In genomic region chr16:89872011-89872942, GRCm38 (mm10) we compare ENCODE assay signal across 11 mouse cellular contexts.
DNase-seq lines count a peak whose midpoint lies in the region; ATAC-seq and TF ChIP-seq lines count a peak whose summit lies in the region.
"Had no signal": no experiment of that assay in that cellular context is flagged by ENCODE, and none has a peak within 500 bp of the region (broad histone marks: within the 10 kb centered on the region; RNA-seq: fewer than 3 reads in every experiment).

No protein-coding gene starts in this region.

- H3K36me3 ChIP-seq in forebrain, embryonic 10.5 days (replicated peaks) = peaks cover 51% of the 10 kb centered on the region
- H3K36me3 ChIP-seq in forebrain, embryonic 13.5 days (ENCODE audit: poor library complexity, severe bottlenecking) = peaks cover 20% of the 10 kb centered on the region; the same call in 1 of the 2 replicates
- H3K36me3 ChIP-seq in lung, embryonic 14.5 days (ENCODE audit: insufficient read depth) = peaks cover 2% of the 10 kb centered on the region; the same call in 1 of the 2 replicates
- peaks cover 22% of the 10 kb centered on the region for H3K36me3 ChIP-seq in embryonic facial prominence, embryonic 12.5 days

- H3K9ac ChIP-seq in forebrain, embryonic 13.5 days = no peak overlapping the region
- H3K9ac ChIP-seq in lung, embryonic 14.5 days = no peak overlapping the region
- H3K9ac ChIP-seq in embryonic facial prominence, embryonic 12.5 days = no peak overlapping the region

- no peak for TF ChIP-seq CTCF in lung, embryonic 14.5 days (IDR thresholded peaks at IDR 0.05; ENCODE audit: low read depth)
- TF ChIP-seq CTCF in lung, adult 2 months (IDR thresholded peaks at IDR 0.05; ENCODE audit: insufficient read depth, low read length) = no peak

- peaks cover 11% of the 10 kb centered on the region; the same call in 1 of the 2 replicates for H3K9me3 ChIP-seq in forebrain, embryonic 10.5 days
- peaks cover 4% of the 10 kb centered on the region; the same call in 1 of the 2 replicates for H3K9me3 ChIP-seq in forebrain, embryonic 13.5 days (replicated peaks)
- no peaks in the 10 kb centered on the region for H3K9me3 ChIP-seq in lung, embryonic 14.5 days (ENCODE audit: low read depth, low read length)
- no peaks in the 10 kb centered on the region for H3K9me3 ChIP-seq in embryonic facial prominence, embryonic 12.5 days

- H3K27me3 ChIP-seq in forebrain, embryonic 10.5 days (ENCODE audit: poor library complexity, severe bottlenecking) = no peaks in the 10 kb centered on the region
- H3K27me3 ChIP-seq in forebrain, embryonic 13.5 days = no peaks in the 10 kb centered on the region
- H3K27me3 ChIP-seq in lung, embryonic 14.5 days (ENCODE audit: insufficient read depth, low read length) = no peaks in the 10 kb centered on the region
- no peaks in the 10 kb centered on the region for H3K27me3 ChIP-seq in embryonic facial prominence, embryonic 12.5 days

- no peak overlapping the region for H3K4me2 ChIP-seq in forebrain, embryonic 13.5 days
- no peak overlapping the region for H3K4me2 ChIP-seq in lung, embryonic 14.5 days
- 0 out of 2 replicates have a peak overlapping the region, but pooled peaks have one; percentile 7 for H3K4me2 ChIP-seq in embryonic facial prominence, embryonic 12.5 days (replicated peaks)

- no peak overlapping the region for H3K4me3 ChIP-seq in forebrain, embryonic 10.5 days
- H3K4me3 ChIP-seq in forebrain, embryonic 13.5 days = no peak overlapping the region
- no peak overlapping the region for H3K4me3 ChIP-seq in lung, embryonic 14.5 days (ENCODE audit: low read depth, low read length)
- no peak overlapping the region for H3K4me3 ChIP-seq in lung, adult 2 months (replicated peaks; ENCODE audit: extremely low read depth, low read depth, low read length)
- no peak overlapping the region for H3K4me3 ChIP-seq in embryonic facial prominence, embryonic 12.5 days
- H3K4me3 ChIP-seq: heart, adult 2 months had no signal

- no peak for DNase-seq in forebrain, embryonic 10.5 days (ENCODE audit: extremely low spot score, low spot score)
- no peak for DNase-seq in lung, embryonic 14.5 days
- no peak for DNase-seq in lung, adult 2 months
- no peak for DNase-seq in urinary bladder, adult 2 months (ENCODE audit: low spot score)
- DNase-seq: adrenal gland, postnatal 14 days; heart, adult 2 months; right cerebral cortex, postnatal 25 days had no signal

- peak overlapping the region; percentile 12 for H3K27ac ChIP-seq in forebrain, embryonic 10.5 days
- H3K27ac ChIP-seq in forebrain, embryonic 13.5 days = no peak overlapping the region
- H3K27ac ChIP-seq in lung, embryonic 14.5 days (ENCODE audit: low read depth) = no peak overlapping the region
- H3K27ac ChIP-seq in embryonic facial prominence, embryonic 12.5 days = peak overlapping the region; percentile 72
- H3K27ac ChIP-seq: heart, adult 2 months had no signal

- peaks cover 35% of the 10 kb centered on the region for H3K4me1 ChIP-seq in forebrain, embryonic 10.5 days
- peaks cover 21% of the 10 kb centered on the region for H3K4me1 ChIP-seq in forebrain, embryonic 13.5 days
- H3K4me1 ChIP-seq in lung, embryonic 14.5 days (ENCODE audit: insufficient read depth) = peaks cover 3% of the 10 kb centered on the region; the same call in 1 of the 2 replicates
- H3K4me1 ChIP-seq in lung, adult 2 months (ENCODE audit: control insufficient read depth, insufficient read depth, low read length) = no peaks in the 10 kb centered on the region
- peaks cover 36% of the 10 kb centered on the region for H3K4me1 ChIP-seq in embryonic facial prominence, embryonic 12.5 days

- no peak for TF ChIP-seq POLR2A in lung, adult 2 months (IDR thresholded peaks at IDR 0.05; ENCODE audit: borderline replicate concordance, extremely low read depth, low read depth, low read length)

- ATAC-seq in forebrain, embryonic 13.5 days = no peak
- 0 out of 2 replicates have a peak, but pooled peaks have one; percentile 19 for ATAC-seq in lung, embryonic 14.5 days (ENCODE audit: insufficient read depth)
- no peak for ATAC-seq in embryonic facial prominence, embryonic 12.5 days (ENCODE audit: insufficient number of reproducible peaks, insufficient read depth, low FRiP score, low TSS enrichment)
- ATAC-seq in megakaryocyte progenitor cell, adult 5-6 weeks (replicated peaks; ENCODE audit: poor library complexity) = peak; percentile 68
- no peak for ATAC-seq in frontal cortex, adult (ENCODE audit: low TSS enrichment)

- whole genome bisulfite sequencing in forebrain, embryonic 10.5 days = 80% methylated on average over 20 of the region's 20 CpGs
- WGBS in forebrain, embryonic 13.5 days = 89% methylated on average over 20 of the region's 20 CpGs
- 70% methylated on average over 20 of the region's 20 CpGs for WGBS in lung, embryonic 14.5 days
- 68% methylated on average over 20 of the region's 20 CpGs for WGBS in lung, adult 2 months
- WGBS in embryonic facial prominence, embryonic 12.5 days = 71% methylated on average over 20 of the region's 20 CpGs

Comparison
In these comparisons a context has a peak if more than half of its experiments do, and no peak if none do; other contexts are left out.
1. H3K27ac ChIP-seq: peak in forebrain, embryonic 10.5 days (single experiment) and embryonic facial prominence, embryonic 12.5 days (single experiment); none in forebrain, embryonic 13.5 days (single experiment) and lung, embryonic 14.5 days (single experiment).
2. ATAC-seq: peak in lung, embryonic 14.5 days (single experiment) and megakaryocyte progenitor cell, adult 5-6 weeks (single experiment); none in forebrain, embryonic 13.5 days (single experiment), embryonic facial prominence, embryonic 12.5 days (single experiment) and frontal cortex, adult (single experiment).